Mouse (Mus musculus) megakaryocyte, embryonic 14.5 days (primary cell): Measurements from ENCODE around the gene Cry2. TPM values are rescaled to one million over a fixed set of nuclear protein-coding genes. Genes with fewer than 3 reads are reported as not detected.

Source experiments
- H3K27me3 ChIP-seq: replicated peaks from 2 replicates; pipeline ENCODE3; 2012; ENCODE audit warnings: inconsistent platforms
- H3K36me3 ChIP-seq: replicated peaks from 2 replicates; pipeline ENCODE3; 2012; ENCODE audit warnings: low read length, inconsistent platforms, mixed read lengths
- H3K4me1 ChIP-seq: 2 replicates; pipeline ENCODE4 v1.6.1; 2012; ENCODE audit warnings: inconsistent platforms
- H3K4me3 ChIP-seq: replicated peaks from 2 replicates; pipeline ENCODE3; 2012; ENCODE audit warnings: moderate library complexity, mild to moderate bottlenecking, inconsistent platforms
- H3K9me3 ChIP-seq: 2 replicates; pipeline ENCODE4 v1.6.1; 2012; ENCODE audit warnings: inconsistent platforms
- FLI1 ChIP-seq: IDR thresholded peaks from 2 replicates; pipeline ENCODE4 v1.6.1; 2012; ENCODE audit warnings: low read length, inconsistent platforms, mixed read lengths
- GATA1 ChIP-seq: IDR thresholded peaks from 3 replicates; pipeline ENCODE4 v1.6.1; 2012; ENCODE audit warnings: mixed read lengths, low read length, inconsistent platforms, borderline replicate concordance
- polyA plus RNA-seq: library from polyadenylated mRNA; stranded (reverse); fragments of >175 nt; gene quantifications from 2 replicates; pipeline ENCODE4 v1.2.3, GENCODE M21; 2012; ENCODE audit warnings: low replicate concordance; ENCODE audit not compliant: insufficient read depth

The Cry2 gene
- polyA plus RNA-seq, 1 experiment = 4.1 TPM

GRCm38 (mm10) chr2:92361795-92362194 is 72.0 kb downstream of the Cry2 start:
- no peaks in the 10 kb centered on the region; the same call in 1 of the 2 replicates for H3K4me1 ChIP-seq
- TF ChIP-seq FLI1 = no peak
- no peak for TF ChIP-seq GATA1
- no peaks in the 10 kb centered on the region for H3K9me3 ChIP-seq
- H3K4me3 ChIP-seq = no peak overlapping the region
- no peaks in the 10 kb centered on the region for H3K27me3 ChIP-seq
- peaks cover 77% of the 10 kb centered on the region for H3K36me3 ChIP-seq

- TF ChIP-seq GATA1 (no peak), FLI1 (no peak)
- Histone ChIP-seq H3K4me1 (no peaks in the 10 kb centered on the region; the same call in 1 of the 2 replicates), H3K9me3 (no peaks in the 10 kb centered on the region), H3K27me3 (no peaks in the 10 kb centered on the region), H3K4me3 (no peak overlapping the region), H3K36me3 (peaks cover 86% of the 10 kb centered on the region)
Measured at GRCm38 (mm10) chr2:92360893-92361292, 73.0 kb downstream of the Cry2 start.

GRCm38 (mm10) chr2:92360186-92360823 is 73.5 kb downstream of the Cry2 start:
- H3K36me3 ChIP-seq = peaks cover 92% of the 10 kb centered on the region
- no peaks in the 10 kb centered on the region; the same call in 1 of the 2 replicates for H3K4me1 ChIP-seq
- no peak for TF ChIP-seq FLI1
- no peak for TF ChIP-seq GATA1
- no peaks in the 10 kb centered on the region for H3K9me3 ChIP-seq
- H3K27me3 ChIP-seq = no peaks in the 10 kb centered on the region
- no peak overlapping the region for H3K4me3 ChIP-seq

GRCm38 (mm10) chr2:92359301-92359700 is 74.5 kb downstream of the Cry2 start:
- H3K36me3 ChIP-seq = peaks cover 99% of the 10 kb centered on the region
- no peaks in the 10 kb centered on the region for H3K27me3 ChIP-seq
- H3K9me3 ChIP-seq = no peaks in the 10 kb centered on the region
- H3K4me1 ChIP-seq = peaks cover 1% of the 10 kb centered on the region
- no peak overlapping the region for H3K4me3 ChIP-seq
- no peak for TF ChIP-seq FLI1
- no peak for TF ChIP-seq GATA1

- Histone ChIP-seq H3K36me3 (peaks cover 100% of the 10 kb centered on the region), H3K4me3 (no peak overlapping the region), H3K4me1 (peaks cover 45% of the 10 kb centered on the region), H3K27me3 (no peaks in the 10 kb centered on the region), H3K9me3 (no peaks in the 10 kb centered on the region)
- TF ChIP-seq GATA1 (no peak), FLI1 (no peak)
Measured at GRCm38 (mm10) chr2:92354224-92354623, 79.6 kb downstream of the Cry2 start.

Other genes with a start within 250 kb of the Cry2 start
- gene Pex16, start 59.4 kb downstream of the Cry2 start, polyA plus RNA-seq = 28.2 and 40.3 TPM in 2 replicates
- not detected in 2 replicates for gene Large2, start 59.2 kb downstream of the Cry2 start, polyA plus RNA-seq
- 3.6 TPM in 1 of 2 replicates, not detected in the other for gene 1700029I15Rik, start 51.5 kb downstream of the Cry2 start, polyA plus RNA-seq
- 0.20 TPM in 1 of 2 replicates, not detected in the other for gene Mapk8ip1, start 32.8 kb downstream of the Cry2 start, polyA plus RNA-seq
- 10.3 and 11.7 TPM in 2 replicates for gene Slc35c1, start 26.5 kb upstream of the Cry2 start, polyA plus RNA-seq
- 0.45 TPM in 1 of 2 replicates, not detected in the other for gene Chst1, start 165.7 kb upstream of the Cry2 start, polyA plus RNA-seq